Mouse (Mus musculus) bone marrow macrophage, adult 2 months (primary cell): ENCODE measurements at regions not wholly inside any gene's neighbourhood (a gene's known extent, or its start where the extent isn't known, plus 50 kb on each side); places are given as distances from the start of the nearest gene placed in this dataset.

Source experiments
- CTCF ChIP-seq: IDR thresholded peaks from 2 replicates; pipeline ENCODE4 v1.5.1; 2012; ENCODE audit warnings: low read depth, mild to moderate bottlenecking, low read length, moderate library complexity
- POLR2A ChIP-seq: IDR thresholded peaks from 2 replicates; pipeline ENCODE4 v1.6.1; 2012; ENCODE audit warnings: mild to moderate bottlenecking, low read depth, low read length, borderline replicate concordance

- no peak for TF ChIP-seq CTCF
- no peak for TF ChIP-seq POLR2A
These were observed 596.1 kb upstream of the Cdh11 start for GRCm38 (mm10) chr8:103381575-103381974.
